15 mouse cellular contexts compared by ENCODE assay signal in the genomic region with DNA sequence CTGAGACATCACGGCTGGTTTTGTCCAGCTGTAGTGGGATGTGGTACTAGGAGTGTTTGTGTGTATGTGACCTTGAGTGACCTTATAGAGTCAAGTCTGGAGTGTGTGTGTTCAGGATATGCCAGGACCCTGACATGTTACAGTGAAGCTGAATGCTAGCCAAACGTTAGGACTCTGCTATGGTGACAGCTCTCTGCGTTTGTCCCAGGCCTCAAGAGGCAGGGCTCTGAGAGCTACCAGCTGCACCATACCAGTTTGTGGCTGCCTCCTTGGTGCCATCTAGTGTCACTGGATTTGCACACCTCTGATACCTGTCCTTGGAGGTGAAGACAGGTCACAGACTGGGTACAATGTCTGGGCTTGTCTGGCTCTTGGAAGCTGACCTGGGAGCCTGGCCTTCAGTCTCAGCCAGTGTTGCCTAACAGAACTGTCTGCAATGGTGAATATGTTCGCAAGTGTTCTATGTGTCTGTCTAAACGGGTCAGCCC.
DNase-seq lines count a peak whose midpoint lies in the region; ATAC-seq and TF ChIP-seq lines count a peak whose summit lies in the region.
"Had no signal": no experiment of that assay in that cellular context is flagged by ENCODE, and none has a peak within 500 bp of the region (broad histone marks: within the 10 kb centered on the region; RNA-seq: fewer than 3 reads in every experiment).

No protein-coding gene starts in this region.

- 41% methylated on average over 5 of the region's 5 CpGs for WGBS in heart, postnatal 0 days
- WGBS in liver, embryonic 14.5 days (ENCODE audit: insufficient replicate concordance) = 60% methylated on average over 5 of the region's 5 CpGs
- 54% methylated on average over 5 of the region's 5 CpGs for WGBS in bone marrow, adult 2 months

- H3K36me3 ChIP-seq in heart, postnatal 0 days (replicated peaks; ENCODE audit: control insufficient read depth, insufficient read depth, low read length) = no peaks in the 10 kb centered on the region
- no peaks in the 10 kb centered on the region for H3K36me3 ChIP-seq in liver, embryonic 14.5 days (replicated peaks; ENCODE audit: control insufficient read depth, insufficient read depth, low read depth)
- peaks cover 0 to under 1% of the 10 kb centered on the region in 2 experiments for H3K36me3 ChIP-seq in CH12.LX (replicated peaks in 1 of 2; ENCODE audit: control insufficient read depth in 1 of 2, insufficient read depth in 1 of 2, low read length in 1 of 2)

- no peak for TF ChIP-seq POLR2A in CH12.LX (IDR thresholded peaks at IDR 0.05; ENCODE audit: low read depth, low read length)
- no peak for TF ChIP-seq POLR2A in bone marrow, adult 2 months (IDR thresholded peaks at IDR 0.05; ENCODE audit: borderline replicate concordance, control insufficient read depth, low read depth, low read length)

- no peak overlapping the region for H3K27ac ChIP-seq in heart, postnatal 0 days (ENCODE audit: low read depth)
- no peak overlapping the region for H3K27ac ChIP-seq in liver, embryonic 14.5 days
- no peak overlapping the region for H3K27ac ChIP-seq in CH12.LX (ENCODE audit: insufficient read depth, low read depth)
- H3K27ac ChIP-seq in bone marrow, adult 2 months (ENCODE audit: control insufficient read depth, insufficient read depth, low read depth, low read length, poor library complexity) = peak overlapping the region; percentile 16; the same call in 1 of the 2 replicates

- in situ Hi-C loops in CH12.LX (cut with MboI; ENCODE audit: low pct_ligation_motif_present, low pct_unique_long_range_greater_than_20kb, low sequenced_read_pairs) = no loop called here

- no peak overlapping the region for H3K4me2 ChIP-seq in heart, postnatal 0 days (ENCODE audit: low read depth, low read length)
- no peak overlapping the region for H3K4me2 ChIP-seq in liver, embryonic 14.5 days (ENCODE audit: low read depth)
- H3K4me2 ChIP-seq in CH12.LX (ENCODE audit: insufficient read depth, low read depth, poor library complexity, severe bottlenecking) = no peak overlapping the region

- peak; percentile 32 for TF ChIP-seq CTCF in heart, postnatal 0 days (IDR thresholded peaks at IDR 0.05; ENCODE audit: low read depth)
- TF ChIP-seq CTCF in liver, embryonic 14.5 days (IDR thresholded peaks at IDR 0.05; ENCODE audit: low read depth) = peak; percentile 41
- peak in 1 of 2 experiments; percentile 52; a peak in 2 of 4 replicates for TF ChIP-seq CTCF in CH12.LX (conservative IDR thresholded peaks at IDR 0.05 in 1 of 2, IDR thresholded peaks at IDR 0.05 in 1 of 2; ENCODE audit: low read depth in 2 of 2, low read length in 2 of 2)
- TF ChIP-seq CTCF in bone marrow, adult 2 months (IDR thresholded peaks at IDR 0.05; ENCODE audit: control insufficient read depth, insufficient read depth, low read length) = no peak; the same call in 1 of the 2 replicates

- no peaks in the 10 kb centered on the region for H3K9me3 ChIP-seq in heart, postnatal 0 days (replicated peaks; ENCODE audit: control insufficient read depth, low read length)
- H3K9me3 ChIP-seq in liver, embryonic 14.5 days (ENCODE audit: control insufficient read depth, low read length) = no peaks in the 10 kb centered on the region
- peaks cover 2% of the 10 kb centered on the region for H3K9me3 ChIP-seq in CH12.LX (replicated peaks; ENCODE audit: low read length)
- H3K9me3 ChIP-seq: megakaryocyte, embryonic 14.5 days had no signal

- peak; percentile 76 for ATAC-seq in heart, postnatal 0 days (ENCODE audit: insufficient read depth, low read depth)
- ATAC-seq in liver, embryonic 14.5 days (ENCODE audit: insufficient read depth) = no peak
- ATAC-seq in megakaryocyte progenitor cell, adult 5-6 weeks (replicated peaks; ENCODE audit: poor library complexity) = no peak
- ATAC-seq: forebrain, embryonic 16.5 days had no signal

- H3K4me3 ChIP-seq in heart, postnatal 0 days (ENCODE audit: low read depth, low read length) = no peak overlapping the region
- H3K4me3 ChIP-seq in liver, embryonic 14.5 days (ENCODE audit: insufficient read depth in 1 of 2, low read depth in 2 of 2, low read length in 2 of 2) = no peak overlapping the region
- no peak overlapping the region for H3K4me3 ChIP-seq in CH12.LX (replicated peaks in 1 of 3; ENCODE audit: low read depth in 2 of 3, low read length in 2 of 3, poor library complexity in 1 of 3)
- H3K4me3 ChIP-seq in bone marrow, adult 2 months (replicated peaks; ENCODE audit: control insufficient read depth, low read depth, low read length) = no peak overlapping the region
- H3K4me3 ChIP-seq: megakaryocyte, embryonic 14.5 days had no signal

- H3K27me3 ChIP-seq in heart, postnatal 0 days (ENCODE audit: control insufficient read depth, insufficient read depth, low read length) = no peaks in the 10 kb centered on the region
- H3K27me3 ChIP-seq in liver, embryonic 14.5 days (ENCODE audit: control insufficient read depth, insufficient read depth, low read length) = no peaks in the 10 kb centered on the region
- H3K27me3 ChIP-seq in CH12.LX (replicated peaks) = no peaks in the 10 kb centered on the region

- H3K79me2 ChIP-seq in CH12.LX (replicated peaks; ENCODE audit: control insufficient read depth, extremely low read depth, insufficient read depth, poor library complexity, severe bottlenecking) = no peaks in the 10 kb centered on the region

- dilution Hi-C loops in CH12.LX (cut with MboI; ENCODE audit: extremely low pct_ligation_motif_present, extremely low pct_unique_long_range_greater_than_20kb, low sequenced_read_pairs) = no loop called here

- 0 out of 2 replicates have a peak, but pooled peaks cover 5% of the 10 kb centered on the region for H3K4me1 ChIP-seq in heart, postnatal 0 days (ENCODE audit: control insufficient read depth, insufficient read depth)
- H3K4me1 ChIP-seq in liver, embryonic 14.5 days (replicated peaks; ENCODE audit: control insufficient read depth in 2 of 2, insufficient read depth in 2 of 2, low read length in 1 of 2) = peaks cover 17 to 48% of the 10 kb centered on the region in 2 experiments
- H3K4me1 ChIP-seq in CH12.LX (ENCODE audit: control insufficient read depth in 1 of 2, insufficient read depth in 2 of 2) = peaks cover 6 to 30% of the 10 kb centered on the region in 2 experiments
- peaks cover 17% of the 10 kb centered on the region for H3K4me1 ChIP-seq in bone marrow, adult 2 months (ENCODE audit: control insufficient read depth, insufficient read depth, low read length)

- TF ChIP-seq RAD21 in CH12.LX (IDR thresholded peaks at IDR 0.05; ENCODE audit: low read depth, low read length) = peak; percentile 51

- no peak overlapping the region for H3K9ac ChIP-seq in heart, postnatal 0 days (replicated peaks; ENCODE audit: low read depth, low read length)
- no peak overlapping the region for H3K9ac ChIP-seq in liver, embryonic 14.5 days (replicated peaks)
- H3K9ac ChIP-seq in CH12.LX (ENCODE audit: insufficient read depth, low read depth) = no peak overlapping the region

- TF ChIP-seq EP300 in heart, postnatal 0 days (IDR thresholded peaks at IDR 0.05; ENCODE audit: low read depth) = no peak
- no peak for TF ChIP-seq EP300 in liver, embryonic 14.5 days (IDR thresholded peaks at IDR 0.05; ENCODE audit: low read depth)
- no peak for TF ChIP-seq EP300 in CH12.LX (IDR thresholded peaks at IDR 0.05; ENCODE audit: low read length)

- DNase-seq in heart, postnatal 0 days (ENCODE audit: low spot score) = peak; percentile 69
- DNase-seq in heart, adult 11 months = no peak
- no peak for DNase-seq in liver, embryonic 14.5 days (ENCODE audit: low read depth in 3 of 3, low spot score in 3 of 3)
- DNase-seq in liver = no peak
- no peak for DNase-seq in CH12.LX (ENCODE audit: extremely low read depth)
- no peak for DNase-seq in layer of hippocampus, adult 8-10 months (ENCODE audit: low spot score in 2 of 2)
- DNase-seq: adrenal gland, postnatal 10 days; cerebellum, postnatal 36 days; gastrocnemius, postnatal 14 days; kidney, adult 8-10 months; right cerebral cortex, postnatal 14 days had no signal

TF ChIP-seq in CH12.LX, 34 proteins besides CTCF, POLR2A, EP300 and RAD21:
- TF ChIP-seq SMC3 (IDR thresholded peaks at IDR 0.05; ENCODE audit: low read depth, low read length) (peak; percentile 51), MYC (IDR thresholded peaks at IDR 0.05; ENCODE audit: low read depth, low read length) (no peak)
TF ChIP-seq in CH12.LX: peak in this region for 1.
